Mouse (Mus musculus): Measurements from ENCODE around the gene Fbxl16. TPM values are rescaled to one million over a fixed set of nuclear protein-coding genes. Genes with fewer than 3 reads are reported as not detected.

Gene Fbxl16
- polyA plus RNA-seq, 1 experiment from 2014 or later = 1.6 TPM

DNA sequence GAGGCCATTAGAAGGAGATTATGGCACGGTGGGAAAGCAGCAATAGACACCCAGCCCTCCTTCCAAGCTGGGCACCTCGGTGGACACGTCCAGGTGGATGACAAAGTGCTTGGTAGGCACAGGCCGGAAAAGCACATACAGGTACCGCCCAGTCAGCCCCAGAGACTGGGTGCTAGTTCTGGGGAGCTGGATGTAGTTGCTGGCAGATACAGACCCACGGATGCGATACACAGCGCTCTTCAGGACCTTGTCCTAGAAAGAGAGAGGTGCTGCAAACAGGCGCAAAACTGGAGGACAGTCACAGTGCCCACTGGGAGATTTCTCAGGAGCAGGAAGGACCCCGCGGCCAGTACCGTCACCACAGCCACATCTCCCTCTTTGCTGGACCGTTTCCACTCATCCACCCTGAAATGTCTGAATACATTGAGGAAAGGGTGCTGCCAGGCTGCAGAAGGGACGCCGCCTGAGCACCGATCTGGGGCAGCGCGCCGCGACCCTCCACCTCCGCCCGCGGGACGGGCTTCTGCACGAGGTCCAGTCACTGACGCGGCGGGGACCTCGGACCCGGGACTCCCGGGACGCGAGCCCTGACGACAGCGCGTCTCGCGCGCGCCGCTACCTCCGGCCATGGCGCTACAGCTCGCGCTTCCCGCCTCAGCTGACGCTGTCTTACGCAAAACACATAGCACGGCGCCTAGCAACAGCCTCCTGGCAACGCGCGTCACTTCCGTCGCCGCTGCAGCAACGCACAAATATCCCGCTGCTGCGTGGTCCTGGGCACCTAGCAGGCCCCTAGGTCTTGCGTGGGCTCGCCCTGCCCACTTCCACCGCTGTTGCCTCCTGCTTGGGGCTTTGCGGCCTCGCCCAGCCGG is 52.2 kb downstream of the Fbxl16 start, which contains the start of gene Wdr90:
Gene Wdr90, minus strand, starts transcription at position 670 of the 872 bp plus-strand sequence.
- Histone ChIP-seq H3K4me1 (peaks cover 16% of the 10 kb centered on the region), H3K4me2 (peak within 1 kb of the TSS; percentile 82), H3K9me3 (no peaks in the 10 kb centered on the region), H3K36me3 (no peaks in the 10 kb centered on the region), H3K4me3 (peak within 1 kb of the TSS; percentile 70), H3K9ac (peak within 1 kb of the TSS; percentile 68), H3K27me3 (no peaks in the 10 kb centered on the region), H3K27ac (peak within 1 kb of the TSS; percentile 62)
- peak; percentile 93 for ATAC-seq (ENCODE audit: borderline replicate concordance, extremely low read depth, low FRiP score, low TSS enrichment)
- WGBS = 3% methylated on average over 62 of the region's 65 CpGs

DNA sequence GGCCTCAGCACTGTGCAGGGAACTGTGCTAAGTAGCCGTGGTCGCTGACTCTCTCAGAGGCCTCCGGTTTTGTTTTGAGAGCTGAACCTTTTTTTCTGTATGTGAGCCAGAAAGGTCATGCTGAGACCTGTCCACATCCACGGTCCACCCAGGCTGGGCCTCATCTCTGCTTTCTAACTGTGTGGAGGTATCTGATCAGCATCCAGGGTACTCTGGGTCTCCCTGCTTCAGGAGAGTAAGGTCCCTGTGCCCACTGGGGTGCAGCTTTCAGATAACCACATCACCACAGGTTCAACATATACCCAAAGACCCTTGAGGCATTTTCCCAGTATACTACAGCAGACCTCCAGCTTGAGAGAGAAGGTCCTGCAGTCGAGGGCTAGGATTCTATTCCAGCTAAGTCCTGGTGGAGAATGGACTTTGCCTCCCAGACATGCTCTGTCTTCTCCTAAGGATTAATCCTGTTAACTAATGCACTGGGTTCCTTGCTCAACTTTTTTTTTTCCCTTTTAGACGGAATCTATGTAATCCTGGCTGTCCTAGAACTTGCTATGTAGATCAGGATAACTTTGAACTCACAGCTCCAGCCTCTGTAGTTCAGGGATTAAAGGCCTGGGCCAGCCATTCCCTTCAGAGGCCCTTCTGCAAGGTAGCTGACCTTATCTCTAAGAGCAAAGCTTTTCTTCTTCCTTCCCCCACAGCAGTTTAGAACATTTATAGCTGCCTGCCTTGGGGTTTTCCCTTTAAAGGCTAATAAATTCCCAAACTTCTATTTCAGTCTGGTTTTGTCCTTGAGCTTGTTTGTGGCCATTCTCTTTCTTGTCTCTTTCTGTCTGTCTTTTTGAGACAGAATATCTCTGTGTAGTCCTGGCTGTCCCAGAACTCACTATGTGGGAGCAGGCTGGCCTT is 53.1 kb downstream of the Fbxl16 start:
- Histone ChIP-seq H3K36me3 (no peaks in the 10 kb centered on the region), H3K9ac (peak overlapping the region; percentile 68), H3K4me3 (peak overlapping the region; percentile 70), H3K4me1 (peaks cover 16% of the 10 kb centered on the region), H3K27ac (peak overlapping the region; percentile 62), H3K27me3 (no peaks in the 10 kb centered on the region), H3K9me3 (no peaks in the 10 kb centered on the region), H3K4me2 (peak overlapping the region; percentile 82)
- WGBS = 13% methylated on average over 6 of the region's 6 CpGs
- ATAC-seq (ENCODE audit: borderline replicate concordance, extremely low read depth, low FRiP score, low TSS enrichment) = peak; percentile 33; the same call in 1 of the 2 replicates

- Histone ChIP-seq H3K4me1 (peaks cover 26% of the 10 kb centered on the region), H3K27ac (no peak overlapping the region), H3K4me2 (no peak overlapping the region), H3K27me3 (no peaks in the 10 kb centered on the region), H3K9ac (no peak overlapping the region), H3K9me3 (no peaks in the 10 kb centered on the region), H3K4me3 (no peak overlapping the region), H3K36me3 (no peaks in the 10 kb centered on the region)
- 82% methylated on average over 6 of the region's 6 CpGs for WGBS
- no peak for ATAC-seq (ENCODE audit: borderline replicate concordance, extremely low read depth, low FRiP score, low TSS enrichment)
Observed at GRCm38 (mm10) chr17:25863681-25864080, 54.8 kb downstream of the Fbxl16 start.

- Histone ChIP-seq H3K27me3 (no peaks in the 10 kb centered on the region), H3K9me3 (no peaks in the 10 kb centered on the region), H3K9ac (no peak overlapping the region), H3K27ac (no peak overlapping the region), H3K4me2 (no peak overlapping the region), H3K36me3 (no peaks in the 10 kb centered on the region), H3K4me1 (peaks cover 31% of the 10 kb centered on the region), H3K4me3 (no peak overlapping the region)
- ATAC-seq (ENCODE audit: borderline replicate concordance, extremely low read depth, low FRiP score, low TSS enrichment) = no peak
- 93% methylated on average over 14 of the region's 14 CpGs for WGBS
Observed at GRCm38 (mm10) chr17:25864311-25864710, 55.4 kb downstream of the Fbxl16 start.

DNA sequence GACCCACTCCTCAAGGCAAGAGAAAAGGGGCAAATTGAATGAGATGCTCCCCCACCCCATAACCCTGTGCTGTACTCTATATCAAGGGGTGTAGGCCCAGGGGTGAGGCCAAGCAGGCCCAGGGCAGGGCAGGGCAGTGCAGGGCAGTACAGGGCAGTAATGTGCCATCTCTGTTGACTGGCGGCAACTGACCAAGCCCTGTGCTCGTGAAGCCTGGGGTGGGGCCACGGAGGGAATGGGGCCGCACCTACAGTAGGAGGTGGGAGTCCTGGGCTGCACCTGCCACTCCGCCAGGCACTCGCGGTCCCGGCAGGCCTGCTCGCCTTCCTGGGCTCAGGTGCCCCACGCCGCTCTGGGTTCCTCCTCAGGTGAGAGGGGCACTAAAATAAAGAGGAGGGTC is 56.4 kb downstream of the Fbxl16 start:
- Histone ChIP-seq H3K27me3 (no peaks in the 10 kb centered on the region), H3K9ac (no peak overlapping the region), H3K27ac (no peak overlapping the region), H3K36me3 (no peaks in the 10 kb centered on the region), H3K4me1 (peaks cover 28% of the 10 kb centered on the region), H3K4me3 (no peak overlapping the region), H3K4me2 (no peak overlapping the region), H3K9me3 (no peaks in the 10 kb centered on the region)
- ATAC-seq (ENCODE audit: borderline replicate concordance, extremely low read depth, low FRiP score, low TSS enrichment) = no peak
- 83% methylated on average over 11 of the region's 11 CpGs for WGBS

DNA sequence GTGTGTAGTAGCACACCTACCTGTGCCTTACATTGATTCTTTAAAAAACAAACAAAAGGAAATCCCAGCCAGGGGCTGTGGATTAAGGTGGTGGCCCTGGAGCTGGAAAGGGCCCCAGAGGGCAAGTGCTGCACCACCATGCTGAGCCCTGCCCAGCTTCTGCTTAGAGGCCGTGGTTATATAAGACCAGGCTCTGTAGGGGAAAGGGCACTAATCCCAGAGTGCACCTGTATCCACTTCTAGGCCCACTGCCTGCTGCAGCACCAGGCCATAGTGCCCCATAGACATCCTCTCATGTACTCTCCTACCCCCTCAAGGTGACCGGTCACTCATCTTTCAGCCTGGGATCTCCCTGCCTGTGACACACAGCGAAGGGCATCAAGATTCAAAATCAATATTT is 57.3 kb downstream of the Fbxl16 start:
- Histone ChIP-seq H3K4me2 (no peak overlapping the region), H3K4me1 (peaks cover 21% of the 10 kb centered on the region), H3K9me3 (no peaks in the 10 kb centered on the region), H3K27me3 (no peaks in the 10 kb centered on the region), H3K9ac (no peak overlapping the region), H3K36me3 (no peaks in the 10 kb centered on the region), H3K27ac (no peak overlapping the region), H3K4me3 (no peak overlapping the region)
- WGBS = 98% methylated on average over 3 of the region's 3 CpGs
- no peak for ATAC-seq (ENCODE audit: borderline replicate concordance, extremely low read depth, low FRiP score, low TSS enrichment)

- Histone ChIP-seq H3K27me3 (no peaks in the 10 kb centered on the region), H3K4me3 (peak overlapping the region; percentile 61), H3K36me3 (no peaks in the 10 kb centered on the region), H3K27ac (no peak overlapping the region), H3K4me1 (peaks cover 15% of the 10 kb centered on the region), H3K4me2 (peak overlapping the region; percentile 99), H3K9ac (peak overlapping the region; percentile 63; the same call in 1 of the 2 replicates), H3K9me3 (no peaks in the 10 kb centered on the region)
- no peak for ATAC-seq (ENCODE audit: borderline replicate concordance, extremely low read depth, low FRiP score, low TSS enrichment)
- WGBS = 14% methylated on average over 7 of the region's 7 CpGs
Observed at GRCm38 (mm10) chr17:25867509-25867835, 58.6 kb downstream of the Fbxl16 start.

GRCm38 (mm10) chr17:25867836-25868600 is 59.1 kb downstream of the Fbxl16 start:
- H3K4me2 ChIP-seq = peak overlapping the region; percentile 99

DNA sequence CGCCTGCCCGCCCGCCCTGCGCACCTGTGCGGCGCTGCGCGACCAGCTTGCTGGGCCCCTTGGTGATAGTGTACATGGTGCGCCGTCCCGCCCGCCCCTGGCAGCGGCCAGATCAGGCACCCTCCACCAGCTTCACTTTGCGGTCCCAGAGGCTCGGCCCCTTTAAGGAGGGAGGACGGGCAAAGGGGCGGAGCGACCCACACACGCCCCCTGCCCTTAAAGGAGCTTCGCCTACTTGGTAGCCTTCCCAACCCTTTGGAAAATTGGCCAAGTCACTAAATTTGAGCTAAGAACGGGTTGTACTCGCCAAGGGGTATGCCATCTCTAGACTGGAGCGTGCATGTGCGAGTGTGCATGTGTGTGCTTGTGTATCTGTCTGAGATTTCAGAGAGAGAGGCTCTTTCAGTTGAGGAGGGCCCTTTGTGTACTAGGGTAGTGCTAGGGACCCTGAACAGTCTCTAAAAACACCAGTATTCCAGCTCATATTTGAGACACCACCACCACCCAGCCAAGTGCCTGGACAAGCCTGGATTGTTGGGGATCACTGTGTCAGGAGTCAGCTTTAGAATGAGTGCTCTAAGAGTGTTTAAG is 59.8 kb downstream of the Fbxl16 start, which contains the start of gene Mcrip2:
Gene Mcrip2, minus strand, starts transcription at position 164 of the 591 bp plus-strand sequence.
- Histone ChIP-seq H3K4me2 (peak within 1 kb of the TSS; percentile 99), H3K27ac (peak within 1 kb of the TSS; percentile 76), H3K4me3 (peak within 1 kb of the TSS; percentile 61), H3K9me3 (no peaks in the 10 kb centered on the region), H3K36me3 (no peaks in the 10 kb centered on the region), H3K9ac (peak within 1 kb of the TSS; percentile 63), H3K27me3 (no peaks in the 10 kb centered on the region), H3K4me1 (peaks cover 15% of the 10 kb centered on the region)
- WGBS = under 1% methylated on average over 24 of the region's 24 CpGs
- peak; percentile 89 for ATAC-seq (ENCODE audit: borderline replicate concordance, extremely low read depth, low FRiP score, low TSS enrichment)

More at GRCm38 (mm10) chr17:25867836-25868600, 59.1 kb downstream of the Fbxl16 start:
- under 1% methylated on average over 42 of the region's 42 CpGs for WGBS
- Histone ChIP-seq H3K4me3 (peak overlapping the region; percentile 61), H3K36me3 (no peaks in the 10 kb centered on the region), H3K9ac (peak overlapping the region; percentile 63), H3K27me3 (no peaks in the 10 kb centered on the region), H3K27ac (peak overlapping the region; percentile 76), H3K9me3 (no peaks in the 10 kb centered on the region), H3K4me1 (peaks cover 15% of the 10 kb centered on the region)
- ATAC-seq (ENCODE audit: borderline replicate concordance, extremely low read depth, low FRiP score, low TSS enrichment) = peak; percentile 50

- Histone ChIP-seq H3K27me3 (no peaks in the 10 kb centered on the region), H3K4me2 (no peak overlapping the region), H3K9ac (no peak overlapping the region), H3K4me1 (peaks cover 22% of the 10 kb centered on the region), H3K27ac (no peak overlapping the region), H3K4me3 (no peak overlapping the region), H3K9me3 (no peaks in the 10 kb centered on the region), H3K36me3 (no peaks in the 10 kb centered on the region)
- WGBS = 77% methylated on average over 8 of the region's 8 CpGs
- ATAC-seq (ENCODE audit: borderline replicate concordance, extremely low read depth, low FRiP score, low TSS enrichment) = no peak
Observed at GRCm38 (mm10) chr17:25869498-25869897, 60.6 kb downstream of the Fbxl16 start.

- H3K4me2 ChIP-seq = no peak overlapping the region
- no peak for ATAC-seq (ENCODE audit: borderline replicate concordance, extremely low read depth, low FRiP score, low TSS enrichment)
- no peaks in the 10 kb centered on the region for H3K9me3 ChIP-seq
- no peak overlapping the region for H3K27ac ChIP-seq
- no peaks in the 10 kb centered on the region for H3K36me3 ChIP-seq
- H3K4me3 ChIP-seq = no peak overlapping the region
- WGBS = 77% methylated on average over 2 of the region's 2 CpGs
- no peaks in the 10 kb centered on the region for H3K27me3 ChIP-seq
- no peak overlapping the region for H3K9ac ChIP-seq
- H3K4me1 ChIP-seq = peaks cover 22% of the 10 kb centered on the region
Observed at GRCm38 (mm10) chr17:25869954-25870353, 61.1 kb downstream of the Fbxl16 start.

Data from lung, embryonic 15.5 days (tissue).